Mouse (Mus musculus) left cerebral cortex, postnatal 25 days (tissue): ENCODE data around the gene Olfr2. TPM values are rescaled to one million over a fixed set of nuclear protein-coding genes. Genes with fewer than 3 reads are reported as not detected.
"Not testable (repeated sequence)": the region's sequence is repeated elsewhere in the genome, so short reads cannot be mapped to it uniquely, and the experiment has no call there.

Experiments used
- DNase-seq, 2 experiments: peaks; one replicate each; pipeline ENCODE4 v3.0.0; 2022; ENCODE audit warnings: low spot score in 2 of 2, mixed read lengths in 1 of 2
- intact Hi-C: fragments of 180-260 bp; cut with DNase I; formaldehyde crosslinking; loops from one replicate; pipeline ENCODE4 v1.15.1; 2025
- total RNA-seq, 2 experiments: library from RNA; stranded (reverse); gene quantifications; 2 replicates each; pipeline ENCODE4 v1.2.3; 2021

Gene Olfr2
- not detected for total RNA-seq

GRCm38 (mm10) chr7:107005972-107006371, at the start of gene Olfr2:
TSS of gene Olfr2 (minus strand) at chr7:107006072.
- DNase-seq, result no peak
- intact Hi-C loops, result no loop called here

- intact Hi-C loops, result no loop called here
- DNase-seq, result no peak
Observed at GRCm38 (mm10) chr7:107047578-107047977, 41.7 kb upstream of the Olfr2 start.

GRCm38 (mm10) chr7:107045833-107046232, 40.0 kb upstream of the Olfr2 start:
- intact Hi-C loops, result no loop called here
- peak; percentile 63 to 64 for DNase-seq

GRCm38 (mm10) chr7:107044407-107044806, 38.5 kb upstream of the Olfr2 start:
- no peak for DNase-seq
- intact Hi-C loops, result loop anchor here (5.0 kb wide), 1 partner anchor 1227 kb away; no protein-coding TSS in a partner anchor

GRCm38 (mm10) chr7:107043136-107043535, 37.3 kb upstream of the Olfr2 start:
- intact Hi-C loops, result loop anchor here (5.0 kb wide), 1 partner anchor 1226 kb away; no protein-coding TSS in a partner anchor

GRCm38 (mm10) chr7:107039934-107040563, 34.2 kb upstream of the Olfr2 start:
- intact Hi-C loops, result loop anchor here (5.0 kb wide), 1 partner anchor 1223 kb away; no protein-coding TSS in a partner anchor
- no peak for DNase-seq

More at GRCm38 (mm10) chr7:107043136-107043535, 37.3 kb upstream of the Olfr2 start:
- no peak for DNase-seq

- intact Hi-C loops, result no loop called here
- DNase-seq, result no peak
Observed at GRCm38 (mm10) chr7:107030874-107031273, 25.0 kb upstream of the Olfr2 start, which contains the start of gene Olfr713. TSS of gene Olfr713 (plus strand) at chr7:107031174.

GRCm38 (mm10) chr7:107004169-107004568, 1.7 kb downstream of the Olfr2 start:
- intact Hi-C loops, result no loop called here
- no peak for DNase-seq

- intact Hi-C loops, result no loop called here
- DNase-seq, result no peak
Observed at GRCm38 (mm10) chr7:107000798-107001197, 5.1 kb downstream of the Olfr2 start.

GRCm38 (mm10) chr7:106985236-106985635, 20.6 kb downstream of the Olfr2 start:
- intact Hi-C loops, result no loop called here
- no peak for DNase-seq

- intact Hi-C loops, result no loop called here
- no peak for DNase-seq
Observed at GRCm38 (mm10) chr7:106975353-106975752, 30.5 kb downstream of the Olfr2 start, which contains the start of gene Olfr711. TSS of gene Olfr711 (minus strand) at chr7:106975453.

- intact Hi-C loops, DNase-seq: not testable (repeated sequence)
Observed at GRCm38 (mm10) chr7:106967503-106967902, 38.4 kb downstream of the Olfr2 start.

- no peak for DNase-seq
- intact Hi-C loops, result no loop called here
Observed at GRCm38 (mm10) chr7:106963837-106964236, 42.0 kb downstream of the Olfr2 start, which contains the start of gene Olfr6. TSS of gene Olfr6 (minus strand) at chr7:106963937.

- intact Hi-C loops, result no loop called here
- no peak for DNase-seq
Observed at GRCm38 (mm10) chr7:106948212-106948611, 57.7 kb downstream of the Olfr2 start, which contains the start of gene Olfr710. TSS of gene Olfr710 (minus strand) at chr7:106948312.

Other genes starting within 250 kb of the Olfr2 start
- gene Olfr699, start 212.9 kb downstream of the Olfr2 start, total RNA-seq, result not detected
- not detected for gene Olfr700, start 197.2 kb downstream of the Olfr2 start, total RNA-seq
- not detected for gene Olfr701, start 191.9 kb downstream of the Olfr2 start, total RNA-seq
- gene Olfr702, start 172.2 kb downstream of the Olfr2 start, total RNA-seq, result not detected
- not detected for gene Olfr703, start 162.7 kb downstream of the Olfr2 start, total RNA-seq
- gene Olfr704, start 142.9 kb downstream of the Olfr2 start, total RNA-seq, result not detected
- gene Olfr705, start 129.2 kb downstream of the Olfr2 start, total RNA-seq, result not detected
- gene Olfr706, start 117.9 kb downstream of the Olfr2 start, total RNA-seq, result not detected
- gene Olfr707, start 104.8 kb downstream of the Olfr2 start, total RNA-seq, result not detected
- gene Olfr1532-ps1, start 98.1 kb downstream of the Olfr2 start, total RNA-seq, result not detected
- not detected for gene Olfr709-ps1, start 73.9 kb downstream of the Olfr2 start, total RNA-seq
- gene Olfr710, start 57.8 kb downstream of the Olfr2 start, total RNA-seq, result not detected
- not detected for gene Olfr6, start 42.1 kb downstream of the Olfr2 start, total RNA-seq
- not detected for gene Olfr711, start 30.6 kb downstream of the Olfr2 start, total RNA-seq
- gene Olfr713, start 25.1 kb upstream of the Olfr2 start, total RNA-seq, result not detected
- not detected for gene Olfr714, start 64.9 kb upstream of the Olfr2 start, total RNA-seq
- not detected for gene Olfr17, start 87.1 kb upstream of the Olfr2 start, total RNA-seq
- gene Olfr715b, start 104.3 kb upstream of the Olfr2 start, total RNA-seq, result not detected
- not detected for gene Olfr715, start 125.0 kb upstream of the Olfr2 start, total RNA-seq
- not detected for gene Olfr716, start 132.3 kb upstream of the Olfr2 start, total RNA-seq
- gene Nlrp14, start 160.9 kb upstream of the Olfr2 start, total RNA-seq, result not detected
- not detected for gene Rbmxl2, start 203.4 kb upstream of the Olfr2 start, total RNA-seq